Mouse (Mus musculus): ENCODE results near the gene Gigyf2. TPM values are rescaled to one million over a fixed set of nuclear protein-coding genes. Genes with fewer than 3 reads are reported as not detected.

Gigyf2 gene
- polyA plus RNA-seq, 1 experiment from 2014 or later, result 20.8 TPM

GRCm38 (mm10) chr1:87291416-87291815, 35.4 kb upstream of the Gigyf2 start:
- H3K27ac ChIP-seq (replicated peaks), result no peak overlapping the region
- no peak overlapping the region for H3K4me2 ChIP-seq (replicated peaks; ENCODE audit: low read depth)
- H3K9me3 ChIP-seq (ENCODE audit: control insufficient read depth, low read length), result no peaks in the 10 kb centered on the region
- H3K9ac ChIP-seq (ENCODE audit: low read length), result no peak overlapping the region
- no peaks in the 10 kb centered on the region for H3K36me3 ChIP-seq (ENCODE audit: control insufficient read depth, insufficient read depth, low read length)
- TF ChIP-seq CTCF (IDR thresholded peaks at IDR 0.05; ENCODE audit: low read depth) (no peak), EP300 (optimal IDR thresholded peaks at IDR 0.05) (no peak)
- H3K4me1 ChIP-seq (replicated peaks; ENCODE audit: control insufficient read depth, insufficient read depth), result no peaks in the 10 kb centered on the region
- no peak overlapping the region for H3K4me3 ChIP-seq (ENCODE audit: low read depth, low read length)
- ATAC-seq (ENCODE audit: low FRiP score, low TSS enrichment) (no peak), DNase-seq (ENCODE audit: low spot score) (no peak)
- WGBS, result 64% methylated on average over 8 of the region's 8 CpGs
- H3K27me3 ChIP-seq (ENCODE audit: control insufficient read depth, insufficient read depth, low read length), result no peaks in the 10 kb centered on the region

GRCm38 (mm10) chr1:87292420-87293190, 34.2 kb upstream of the Gigyf2 start:
- TF ChIP-seq EP300 (optimal IDR thresholded peaks at IDR 0.05) (no peak), CTCF (IDR thresholded peaks at IDR 0.05; ENCODE audit: low read depth) (peak; percentile 74)
- Histone ChIP-seq H3K27ac (replicated peaks) (no peak overlapping the region), H3K36me3 (ENCODE audit: control insufficient read depth, insufficient read depth, low read length) (no peaks in the 10 kb centered on the region), H3K9ac (ENCODE audit: low read length) (no peak overlapping the region), H3K27me3 (ENCODE audit: control insufficient read depth, insufficient read depth, low read length) (no peaks in the 10 kb centered on the region), H3K4me3 (ENCODE audit: low read depth, low read length) (no peak overlapping the region), H3K4me2 (replicated peaks; ENCODE audit: low read depth) (no peak overlapping the region), H3K9me3 (ENCODE audit: control insufficient read depth, low read length) (no peaks in the 10 kb centered on the region), H3K4me1 (replicated peaks; ENCODE audit: control insufficient read depth, insufficient read depth) (no peaks in the 10 kb centered on the region)
- ATAC-seq (ENCODE audit: low FRiP score, low TSS enrichment) (0 out of 2 replicates have a peak, but pooled peaks have one; percentile 26), DNase-seq (ENCODE audit: low spot score) (peak; percentile 25)
- WGBS, result 69% methylated on average over 15 of the region's 15 CpGs

GRCm38 (mm10) chr1:87294063-87294710, 32.6 kb upstream of the Gigyf2 start:
- Histone ChIP-seq H3K9me3 (ENCODE audit: control insufficient read depth, low read length) (no peaks in the 10 kb centered on the region), H3K36me3 (ENCODE audit: control insufficient read depth, insufficient read depth, low read length) (no peaks in the 10 kb centered on the region), H3K4me3 (ENCODE audit: low read depth, low read length) (no peak overlapping the region), H3K27me3 (ENCODE audit: control insufficient read depth, insufficient read depth, low read length) (no peaks in the 10 kb centered on the region), H3K4me2 (replicated peaks; ENCODE audit: low read depth) (no peak overlapping the region), H3K9ac (ENCODE audit: low read length) (no peak overlapping the region), H3K4me1 (replicated peaks; ENCODE audit: control insufficient read depth, insufficient read depth) (no peaks in the 10 kb centered on the region), H3K27ac (replicated peaks) (no peak overlapping the region)
- TF ChIP-seq EP300 (optimal IDR thresholded peaks at IDR 0.05) (no peak), CTCF (IDR thresholded peaks at IDR 0.05; ENCODE audit: low read depth) (no peak)
- WGBS, result 48% methylated on average over 4 of the region's 4 CpGs
- no peak for DNase-seq (ENCODE audit: low spot score)
- no peak for ATAC-seq (ENCODE audit: low FRiP score, low TSS enrichment)

GRCm38 (mm10) chr1:87294951-87295350, 31.8 kb upstream of the Gigyf2 start:
- Histone ChIP-seq H3K9me3 (ENCODE audit: control insufficient read depth, low read length) (no peaks in the 10 kb centered on the region), H3K36me3 (ENCODE audit: control insufficient read depth, insufficient read depth, low read length) (no peaks in the 10 kb centered on the region), H3K27me3 (ENCODE audit: control insufficient read depth, insufficient read depth, low read length) (no peaks in the 10 kb centered on the region), H3K4me2 (replicated peaks; ENCODE audit: low read depth) (no peak overlapping the region), H3K4me1 (replicated peaks; ENCODE audit: control insufficient read depth, insufficient read depth) (no peaks in the 10 kb centered on the region), H3K4me3 (ENCODE audit: low read depth, low read length) (no peak overlapping the region), H3K9ac (ENCODE audit: low read length) (no peak overlapping the region), H3K27ac (replicated peaks) (no peak overlapping the region)
- DNase-seq (ENCODE audit: low spot score), result no peak
- no peak for TF ChIP-seq CTCF (IDR thresholded peaks at IDR 0.05; ENCODE audit: low read depth)
- TF ChIP-seq EP300 (optimal IDR thresholded peaks at IDR 0.05), result no peak
- 42% methylated on average over 4 of the region's 4 CpGs for WGBS
- no peak for ATAC-seq (ENCODE audit: low FRiP score, low TSS enrichment)

- no peak for ATAC-seq (ENCODE audit: low FRiP score, low TSS enrichment)
- H3K4me1 ChIP-seq (replicated peaks; ENCODE audit: control insufficient read depth, insufficient read depth), result no peaks in the 10 kb centered on the region
- H3K4me2 ChIP-seq (replicated peaks; ENCODE audit: low read depth), result no peak overlapping the region
- TF ChIP-seq EP300 (optimal IDR thresholded peaks at IDR 0.05) (no peak), CTCF (IDR thresholded peaks at IDR 0.05; ENCODE audit: low read depth) (no peak)
- WGBS, result 87% methylated on average over 10 of the region's 10 CpGs
- no peak overlapping the region for H3K27ac ChIP-seq (replicated peaks)
- DNase-seq (ENCODE audit: low spot score), result no peak
- no peaks in the 10 kb centered on the region for H3K27me3 ChIP-seq (ENCODE audit: control insufficient read depth, insufficient read depth, low read length)
- no peak overlapping the region for H3K9ac ChIP-seq (ENCODE audit: low read length)
- no peaks in the 10 kb centered on the region for H3K9me3 ChIP-seq (ENCODE audit: control insufficient read depth, low read length)
- no peaks in the 10 kb centered on the region for H3K36me3 ChIP-seq (ENCODE audit: control insufficient read depth, insufficient read depth, low read length)
- no peak overlapping the region for H3K4me3 ChIP-seq (ENCODE audit: low read depth, low read length)
Measured at GRCm38 (mm10) chr1:87297346-87297925, 29.4 kb upstream of the Gigyf2 start.
